8 mouse cellular contexts compared by ENCODE assay signal in genomic region chr11:69094697-69095429, GRCm38 (mm10). TPM values are rescaled to one million over a fixed set of nuclear protein-coding genes. Genes with fewer than 3 reads are reported as not detected.
DNase-seq lines count a peak whose midpoint lies in the region; ATAC-seq lines count a peak whose summit lies in the region.

TSS of gene Per1 (plus strand) at chr11:69095217.

- peak within 1 kb of the TSS; percentile 94 for H3K4me2 ChIP-seq in hindbrain, embryonic 15.5 days

- H3K4me1 ChIP-seq in hindbrain, embryonic 15.5 days (replicated peaks) = peaks cover 73% of the 10 kb centered on the region

- no peaks in the 10 kb centered on the region for H3K9me3 ChIP-seq in hindbrain, embryonic 15.5 days

- H3K27ac ChIP-seq in hindbrain, embryonic 15.5 days (replicated peaks) = peak within 1 kb of the TSS; percentile 81
- H3K27ac ChIP-seq in macrophage = peak within 1 kb of the TSS; percentile 68

- peaks cover 7% of the 10 kb centered on the region for H3K36me3 ChIP-seq in hindbrain, embryonic 15.5 days
- H3K36me3 ChIP-seq in macrophage (ENCODE audit: inconsistent target) = peaks cover 5% of the 10 kb centered on the region; the same call in 1 of the 2 replicates

- no peaks in the 10 kb centered on the region for H3K27me3 ChIP-seq in hindbrain, embryonic 15.5 days

- H3K9ac ChIP-seq in hindbrain, embryonic 15.5 days = peak within 1 kb of the TSS; percentile 47

- peak; percentile 96 for ATAC-seq in hindbrain, embryonic 15.5 days (ENCODE audit: low FRiP score, low read depth)

- WGBS in hindbrain, embryonic 15.5 days = under 1% methylated on average over 37 of the region's 37 CpGs
- WGBS in macrophage (ENCODE audit: missing documents) = under 1% methylated on average over 36 of the region's 37 CpGs

- DNase-seq in T-cell, adult 2 months (ENCODE audit: low spot score) = peak; percentile 100
- peak; percentile 98 to 99 for DNase-seq in cerebellum, postnatal 36 days
- DNase-seq in frontal cortex, postnatal 36 days (ENCODE audit: low spot score in 2 of 2) = peak; percentile 100
- peak; percentile 99 to 100 for DNase-seq in left cerebral cortex, adult 18-20 months (ENCODE audit: low spot score in 2 of 2)
- peak; percentile 100 for DNase-seq in right cerebral cortex, adult 18-20 months
- DNase-seq in urinary bladder, postnatal 10 days (ENCODE audit: low spot score) = peak; percentile 97

- peaks cover 16% of the 10 kb centered on the region for H3K79me2 ChIP-seq in macrophage (ENCODE audit: inconsistent target)

- peak within 1 kb of the TSS; percentile 48 for H3K4me3 ChIP-seq in hindbrain, embryonic 15.5 days
- peak within 1 kb of the TSS; percentile 46 for H3K4me3 ChIP-seq in macrophage (ENCODE audit: inconsistent target)

RNA-seq across cellular contexts. Expression of gene Per1, which starts in this region (rescaled TPM):
- polyA plus RNA-seq in hindbrain, embryonic 15.5 days (2015; fragmentation: Nextera tagmentation; extraction: Ambion mirVana) = 10.0 and 10.1 TPM in 2 replicates
- total RNA-seq in left cerebral cortex, adult 18-20 months (2021) = 100 to 1,000 TPM; 129 to 133 TPM
- 100 to 1,000 TPM in 3 of 26 experiments, 10 to 100 TPM in 20, 1 to 10 TPM in 3; 2.1 to 182 (median 41.9) TPM for total RNA-seq in macrophage (2018; cell fraction: chromatin; rRNA removed)
- total RNA-seq in macrophage (2018; cell fraction: cytosol; rRNA removed) = 10 to 100 TPM in 18 of 26 experiments, 1 to 10 TPM in 8; 1.2 to 30.8 (median 12.4) TPM
- total RNA-seq in macrophage (2018; cell fraction: nucleus; rRNA removed) = 100 to 1,000 TPM in 2 of 26 experiments, 10 to 100 TPM in 19, 1 to 10 TPM in 5; 3.2 to 114 (median 23.5) TPM
- 8.8 to 17.5 TPM (median 11.6 TPM) in 3 replicates for polyA plus RNA-seq in macrophage (2018)

Comparison
In these comparisons a context has a peak if more than half of its experiments do, and no peak if none do; other contexts are left out.
1. Peak in every context shown above with its lines: DNase-seq, ATAC-seq, H3K4me3 ChIP-seq and H3K27ac ChIP-seq.